Mouse (Mus musculus) embryonic facial prominence, embryonic 13.5 days (tissue): Measurements from ENCODE around the gene Crtc3. TPM values are rescaled to one million over a fixed set of nuclear protein-coding genes. Genes with fewer than 3 reads are reported as not detected.

ENCODE experiments used
- ATAC-seq: fragments of 200-750 bp; cut with Nextera tagmentation; 2 replicates; pipeline ENCODE4 v1.8.0; 2017; ENCODE audit warnings: low read depth; ENCODE audit not compliant: insufficient number of reproducible peaks, insufficient read depth, low FRiP score, low TSS enrichment
- H3K27ac ChIP-seq: fragments of 300-500 bp; sonication (generic); 2 replicates; pipeline ENCODE4 v1.5.1; 2015; ENCODE audit warnings: moderate library complexity, mild to moderate bottlenecking, inconsistent platforms
- H3K27me3 ChIP-seq: fragments of 300-500 bp; sonication (generic); 2 replicates; pipeline ENCODE4 v1.6.1; 2015; ENCODE audit warnings: mild to moderate bottlenecking, inconsistent platforms
- H3K36me3 ChIP-seq: fragments of 300-500 bp; sonication (generic); 2 replicates; pipeline ENCODE4 v1.6.1; 2015; ENCODE audit warnings: mild to moderate bottlenecking, inconsistent platforms
- H3K4me1 ChIP-seq: fragments of 300-500 bp; sonication (generic); 2 replicates; pipeline ENCODE4 v1.6.1; 2015; ENCODE audit warnings: inconsistent platforms
- H3K4me2 ChIP-seq: fragments of 300-500 bp; sonication (generic); 2 replicates; pipeline ENCODE4 v1.6.1; 2015; ENCODE audit warnings: moderate library complexity, mild to moderate bottlenecking, inconsistent platforms
- H3K4me3 ChIP-seq: fragments of 300-500 bp; sonication (generic); 2 replicates; pipeline ENCODE4 v1.5.1; 2015; ENCODE audit warnings: mild to moderate bottlenecking, inconsistent platforms
- H3K9ac ChIP-seq: fragments of 300-500 bp; sonication (generic); 2 replicates; pipeline ENCODE4 v1.6.1; 2015; ENCODE audit warnings: mild to moderate bottlenecking, inconsistent platforms
- H3K9me3 ChIP-seq: fragments of 300-500 bp; sonication (generic); 2 replicates; pipeline ENCODE4 v1.6.1; 2016; ENCODE audit warnings: inconsistent platforms
- WGBS: fragments of 180-500 bp; shearing (Covaris S2); methylation state at CpG from one replicate; pipeline ENCODE4 v1.1.7; 2015; ENCODE audit warnings: mixed read lengths; 5-methylcytosine and 5-hydroxymethylcytosine counted together
- polyA plus RNA-seq: library from polyadenylated mRNA; unstranded; fragments of >200 nt; fragmentation: Nextera tagmentation; extraction: Ambion mirVana; gene quantifications from 2 replicates; pipeline ENCODE4 v1.2.1, GENCODE M21; 2015

Crtc3 gene
- 26.2 and 27.6 TPM in 2 replicates for polyA plus RNA-seq

- no peaks in the 10 kb centered on the region for H3K36me3 ChIP-seq
- H3K9me3 ChIP-seq, result no peaks in the 10 kb centered on the region
- peak within 1 kb of the TSS; percentile 92 for H3K4me3 ChIP-seq
- peak; percentile 69 for ATAC-seq
- peaks cover 24% of the 10 kb centered on the region for H3K4me1 ChIP-seq
- no peaks in the 10 kb centered on the region for H3K27me3 ChIP-seq
- peak within 1 kb of the TSS; percentile 95 for H3K27ac ChIP-seq
- peak within 1 kb of the TSS; percentile 76 for H3K4me2 ChIP-seq
- H3K9ac ChIP-seq, result peak within 1 kb of the TSS; percentile 94
- WGBS, result under 1% methylated on average over 70 of the region's 83 CpGs
Measured at GRCm38 (mm10) chr7:80688556-80689220, at the start of gene Crtc3. Crtc3 (minus strand) TSS chr7:80688877.

- Histone ChIP-seq H3K27me3 (no peaks in the 10 kb centered on the region), H3K9me3 (no peaks in the 10 kb centered on the region), H3K4me3 (no peak overlapping the region), H3K27ac (no peak overlapping the region), H3K36me3 (peaks cover 83% of the 10 kb centered on the region), H3K9ac (no peak overlapping the region), H3K4me2 (no peak overlapping the region), H3K4me1 (no peaks in the 10 kb centered on the region)
- 69% methylated on average over 10 of the region's 10 CpGs for WGBS
- ATAC-seq, result no peak
Measured at GRCm38 (mm10) chr7:80736199-80736598, 47.5 kb upstream of the Crtc3 start.

GRCm38 (mm10) chr7:80732986-80733385 is 44.3 kb upstream of the Crtc3 start:
- Histone ChIP-seq H3K9ac (no peak overlapping the region), H3K4me2 (no peak overlapping the region), H3K9me3 (no peaks in the 10 kb centered on the region), H3K4me3 (no peak overlapping the region), H3K4me1 (no peaks in the 10 kb centered on the region), H3K36me3 (peaks cover 80% of the 10 kb centered on the region), H3K27ac (no peak overlapping the region), H3K27me3 (no peaks in the 10 kb centered on the region)
- no peak for ATAC-seq
- 77% methylated on average over 11 of the region's 11 CpGs for WGBS

- H3K4me3 ChIP-seq, result no peak overlapping the region
- H3K4me2 ChIP-seq, result no peak overlapping the region
- no peaks in the 10 kb centered on the region for H3K9me3 ChIP-seq
- no peaks in the 10 kb centered on the region for H3K27me3 ChIP-seq
- no peaks in the 10 kb centered on the region for H3K4me1 ChIP-seq
- H3K36me3 ChIP-seq, result peaks cover 80% of the 10 kb centered on the region
- H3K27ac ChIP-seq, result no peak overlapping the region
- no peak for ATAC-seq
- no peak overlapping the region for H3K9ac ChIP-seq
- WGBS, result 27% methylated on average over 8 of the region's 8 CpGs
Measured at GRCm38 (mm10) chr7:80729662-80730061, 41.0 kb upstream of the Crtc3 start.

GRCm38 (mm10) chr7:80721041-80721440 is 32.4 kb upstream of the Crtc3 start:
- H3K4me3 ChIP-seq, result no peak overlapping the region
- no peak overlapping the region for H3K9ac ChIP-seq
- H3K36me3 ChIP-seq, result peaks cover 85% of the 10 kb centered on the region
- H3K27ac ChIP-seq, result no peak overlapping the region
- no peaks in the 10 kb centered on the region for H3K4me1 ChIP-seq
- H3K4me2 ChIP-seq, result no peak overlapping the region
- no peak for ATAC-seq
- H3K27me3 ChIP-seq, result no peaks in the 10 kb centered on the region
- WGBS, result 45% methylated on average over 9 of the region's 9 CpGs
- H3K9me3 ChIP-seq, result no peaks in the 10 kb centered on the region

- Histone ChIP-seq H3K27me3 (no peaks in the 10 kb centered on the region), H3K9ac (no peak overlapping the region), H3K36me3 (peaks cover 85% of the 10 kb centered on the region), H3K4me3 (no peak overlapping the region), H3K4me1 (no peaks in the 10 kb centered on the region), H3K4me2 (no peak overlapping the region), H3K27ac (no peak overlapping the region), H3K9me3 (no peaks in the 10 kb centered on the region)
- ATAC-seq, result no peak
- 93% methylated on average over 7 of the region's 7 CpGs for WGBS
Measured at GRCm38 (mm10) chr7:80719582-80719981, 30.9 kb upstream of the Crtc3 start.

- 91% methylated on average over 2 of the region's 2 CpGs for WGBS
- H3K4me2 ChIP-seq, result no peak overlapping the region
Measured at GRCm38 (mm10) chr7:80719038-80719437, 30.4 kb upstream of the Crtc3 start.

GRCm38 (mm10) chr7:80718471-80718870 is 29.8 kb upstream of the Crtc3 start:
- Histone ChIP-seq H3K9me3 (no peaks in the 10 kb centered on the region), H3K27me3 (no peaks in the 10 kb centered on the region), H3K27ac (no peak overlapping the region), H3K4me1 (no peaks in the 10 kb centered on the region), H3K36me3 (peaks cover 80% of the 10 kb centered on the region), H3K4me3 (no peak overlapping the region), H3K9ac (no peak overlapping the region), H3K4me2 (no peak overlapping the region)
- no peak for ATAC-seq
- WGBS, result 92% methylated on average over 8 of the region's 8 CpGs

More at GRCm38 (mm10) chr7:80719038-80719437, 30.4 kb upstream of the Crtc3 start:
- no peaks in the 10 kb centered on the region for H3K9me3 ChIP-seq
- H3K4me3 ChIP-seq, result no peak overlapping the region
- ATAC-seq, result no peak
- H3K4me1 ChIP-seq, result no peaks in the 10 kb centered on the region
- no peak overlapping the region for H3K27ac ChIP-seq
- H3K36me3 ChIP-seq, result peaks cover 80% of the 10 kb centered on the region
- H3K9ac ChIP-seq, result no peak overlapping the region
- H3K27me3 ChIP-seq, result no peaks in the 10 kb centered on the region

- Histone ChIP-seq H3K4me3 (no peak overlapping the region), H3K9ac (no peak overlapping the region), H3K36me3 (peaks cover 74% of the 10 kb centered on the region), H3K4me1 (no peaks in the 10 kb centered on the region), H3K9me3 (no peaks in the 10 kb centered on the region), H3K27me3 (no peaks in the 10 kb centered on the region), H3K4me2 (no peak overlapping the region), H3K27ac (no peak overlapping the region)
- 89% methylated on average over 9 of the region's 9 CpGs for WGBS
- ATAC-seq, result no peak
Measured at GRCm38 (mm10) chr7:80716758-80717157, 28.1 kb upstream of the Crtc3 start.

- Histone ChIP-seq H3K36me3 (peaks cover 63% of the 10 kb centered on the region), H3K9ac (no peak overlapping the region)
- 91% methylated on average over 7 of the region's 7 CpGs for WGBS
Measured at GRCm38 (mm10) chr7:80715306-80715705, 26.6 kb upstream of the Crtc3 start.

GRCm38 (mm10) chr7:80711496-80711895 is 22.8 kb upstream of the Crtc3 start:
- no peak overlapping the region for H3K4me3 ChIP-seq
- H3K27ac ChIP-seq, result no peak overlapping the region
- no peak for ATAC-seq
- no peaks in the 10 kb centered on the region for H3K4me1 ChIP-seq
- no peak overlapping the region for H3K9ac ChIP-seq
- WGBS, result 82% methylated on average over 8 of the region's 8 CpGs
- no peaks in the 10 kb centered on the region for H3K27me3 ChIP-seq
- H3K4me2 ChIP-seq, result no peak overlapping the region
- H3K36me3 ChIP-seq, result peaks cover 37% of the 10 kb centered on the region
- no peaks in the 10 kb centered on the region for H3K9me3 ChIP-seq

More at GRCm38 (mm10) chr7:80715306-80715705, 26.6 kb upstream of the Crtc3 start:
- ATAC-seq, result no peak
- H3K9me3 ChIP-seq, result no peaks in the 10 kb centered on the region
- no peak overlapping the region for H3K4me2 ChIP-seq
- H3K4me3 ChIP-seq, result no peak overlapping the region
- no peaks in the 10 kb centered on the region for H3K27me3 ChIP-seq
- H3K4me1 ChIP-seq, result no peaks in the 10 kb centered on the region
- no peak overlapping the region for H3K27ac ChIP-seq

- Histone ChIP-seq H3K4me1 (no peaks in the 10 kb centered on the region), H3K9ac (no peak overlapping the region), H3K27ac (no peak overlapping the region), H3K4me3 (no peak overlapping the region), H3K9me3 (no peaks in the 10 kb centered on the region), H3K4me2 (no peak overlapping the region), H3K36me3 (peaks cover 26% of the 10 kb centered on the region), H3K27me3 (no peaks in the 10 kb centered on the region)
- ATAC-seq, result no peak
- 89% methylated on average over 7 of the region's 7 CpGs for WGBS
Measured at GRCm38 (mm10) chr7:80710333-80710732, 21.7 kb upstream of the Crtc3 start.
